In the genomic region with DNA sequence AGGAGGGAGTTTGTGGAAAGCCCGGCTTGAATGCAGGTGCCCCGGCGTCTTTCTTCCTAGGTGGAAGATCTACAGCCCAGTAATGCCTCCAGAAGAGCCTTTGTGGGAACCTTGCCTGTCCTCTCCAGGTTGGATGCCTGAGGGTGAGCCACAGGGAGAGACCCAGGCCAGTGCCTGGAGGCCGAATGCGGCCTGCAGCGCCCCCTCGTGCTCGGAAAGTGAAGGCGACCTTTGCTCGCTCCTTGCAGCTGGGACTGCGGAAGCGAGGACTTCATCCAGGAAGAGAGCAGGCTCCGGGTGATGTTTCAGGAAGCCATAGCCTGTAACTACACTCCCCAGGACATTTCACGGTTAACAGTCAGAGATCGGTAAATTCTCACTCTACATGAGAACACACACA, we compare ENCODE assay signal across 8 mouse cellular contexts. TPM values are rescaled to one million over a fixed set of nuclear protein-coding genes. Genes with fewer than 3 reads are reported as not detected.
DNase-seq lines count a peak whose midpoint lies in the region; ATAC-seq and TF ChIP-seq lines count a peak whose summit lies in the region.

No protein-coding gene starts in this region.

- peak; percentile 52 for TF ChIP-seq CTCF in heart, postnatal 0 days (IDR thresholded peaks at IDR 0.05; ENCODE audit: low read depth)
- peak; percentile 81 for TF ChIP-seq CTCF in hindbrain, postnatal 0 days (IDR thresholded peaks at IDR 0.05; ENCODE audit: low read depth)

- ATAC-seq in heart, postnatal 0 days (ENCODE audit: insufficient read depth, low read depth), result no peak
- ATAC-seq in heart, embryonic 11.5 days (replicated peaks; ENCODE audit: insufficient number of reproducible peaks, low FRiP score, low TSS enrichment), result no peak
- ATAC-seq in forebrain, embryonic 11.5 days (replicated peaks; ENCODE audit: low FRiP score), result no peak
- ATAC-seq in hindbrain, postnatal 0 days, result peak; percentile 80; the same call in 1 of the 2 replicates

- intact Hi-C loops in left cerebral cortex, postnatal 36 days (cut with DNase I), result loop anchor here (5.0 to 10.0 kb wide), 2 partner anchors 142 to 294 kb away; no protein-coding TSS in a partner anchor

- H3K9ac ChIP-seq in heart, postnatal 0 days (replicated peaks; ENCODE audit: low read depth, low read length), result no peak overlapping the region
- H3K9ac ChIP-seq in heart, embryonic 11.5 days (ENCODE audit: low read depth, low read length), result no peak overlapping the region
- no peak overlapping the region for H3K9ac ChIP-seq in forebrain, embryonic 11.5 days (ENCODE audit: low read length)
- no peak overlapping the region for H3K9ac ChIP-seq in hindbrain, postnatal 0 days (replicated peaks; ENCODE audit: low read length)

- no peak for TF ChIP-seq EP300 in heart, postnatal 0 days (IDR thresholded peaks at IDR 0.05; ENCODE audit: low read depth)

- no peak for DNase-seq in heart, postnatal 0 days (ENCODE audit: low spot score)
- DNase-seq in T-cell, adult 2 months (ENCODE audit: low spot score), result peak; percentile 40
- peak; percentile 83 for DNase-seq in forebrain, embryonic 11.5 days (ENCODE audit: low spot score)
- peak; percentile 72 for DNase-seq in hindbrain, postnatal 0 days (ENCODE audit: low spot score)
- peak; percentile 10 to 27 for DNase-seq in left cerebral cortex, postnatal 36 days (ENCODE audit: low spot score in 2 of 2)
- DNase-seq in naive thymus-derived CD4-positive, alpha-beta T cell, adult 2 months (ENCODE audit: low read depth), result peak; percentile 71
- peak; percentile 69 for DNase-seq in thymus, postnatal 4 days

- no peaks in the 10 kb centered on the region for H3K9me3 ChIP-seq in heart, postnatal 0 days (replicated peaks; ENCODE audit: control insufficient read depth, low read length)
- H3K9me3 ChIP-seq in heart, embryonic 11.5 days (replicated peaks; ENCODE audit: control insufficient read depth, low read length), result no peaks in the 10 kb centered on the region
- no peaks in the 10 kb centered on the region for H3K9me3 ChIP-seq in forebrain, embryonic 11.5 days (ENCODE audit: control insufficient read depth, low read length)
- H3K9me3 ChIP-seq in hindbrain, postnatal 0 days (ENCODE audit: low read length), result no peaks in the 10 kb centered on the region

- H3K4me3 ChIP-seq in heart, postnatal 0 days (ENCODE audit: low read depth, low read length), result no peak overlapping the region
- H3K4me3 ChIP-seq in heart, embryonic 11.5 days (ENCODE audit: low read depth, low read length), result no peak overlapping the region
- H3K4me3 ChIP-seq in forebrain, embryonic 11.5 days (ENCODE audit: low read depth, low read length), result no peak overlapping the region
- H3K4me3 ChIP-seq in hindbrain, postnatal 0 days (ENCODE audit: low read length), result no peak overlapping the region

- no peak overlapping the region for H3K27ac ChIP-seq in heart, postnatal 0 days (ENCODE audit: low read depth)
- no peak overlapping the region for H3K27ac ChIP-seq in heart, embryonic 11.5 days (ENCODE audit: low read depth, low read length)
- no peak overlapping the region for H3K27ac ChIP-seq in forebrain, embryonic 11.5 days (ENCODE audit: low read depth, low read length)
- no peak overlapping the region for H3K27ac ChIP-seq in hindbrain, postnatal 0 days

- H3K4me2 ChIP-seq in heart, postnatal 0 days (ENCODE audit: low read depth, low read length), result no peak overlapping the region
- no peak overlapping the region for H3K4me2 ChIP-seq in heart, embryonic 11.5 days
- H3K4me2 ChIP-seq in forebrain, embryonic 11.5 days (ENCODE audit: low read depth, low read length, severe bottlenecking), result no peak overlapping the region
- H3K4me2 ChIP-seq in hindbrain, postnatal 0 days (ENCODE audit: low read depth, low read length), result no peak overlapping the region

- no peaks in the 10 kb centered on the region for H3K36me3 ChIP-seq in heart, postnatal 0 days (replicated peaks; ENCODE audit: control insufficient read depth, insufficient read depth, low read length)
- no peaks in the 10 kb centered on the region for H3K36me3 ChIP-seq in heart, embryonic 11.5 days (ENCODE audit: control insufficient read depth, insufficient read depth, low read length)
- H3K36me3 ChIP-seq in forebrain, embryonic 11.5 days (ENCODE audit: control insufficient read depth, insufficient read depth, low read length), result no peaks in the 10 kb centered on the region
- no peaks in the 10 kb centered on the region for H3K36me3 ChIP-seq in hindbrain, postnatal 0 days (ENCODE audit: insufficient read depth, low read length)

- no peaks in the 10 kb centered on the region for H3K4me1 ChIP-seq in heart, postnatal 0 days (ENCODE audit: control insufficient read depth, insufficient read depth)
- no peaks in the 10 kb centered on the region for H3K4me1 ChIP-seq in heart, embryonic 11.5 days (ENCODE audit: control insufficient read depth, insufficient read depth, low read length)
- H3K4me1 ChIP-seq in forebrain, embryonic 11.5 days (replicated peaks; ENCODE audit: control insufficient read depth, insufficient read depth, low read length), result no peaks in the 10 kb centered on the region
- no peaks in the 10 kb centered on the region for H3K4me1 ChIP-seq in hindbrain, postnatal 0 days (ENCODE audit: insufficient read depth, low read length)

- WGBS in heart, postnatal 0 days, result 14% methylated on average over 15 of the region's 15 CpGs
- WGBS in heart, embryonic 11.5 days (ENCODE audit: insufficient replicate concordance), result 7% methylated on average over 15 of the region's 15 CpGs
- 16% methylated on average over 15 of the region's 15 CpGs for WGBS in forebrain, embryonic 11.5 days
- 15% methylated on average over 15 of the region's 15 CpGs for WGBS in hindbrain, postnatal 0 days

- H3K27me3 ChIP-seq in heart, postnatal 0 days (ENCODE audit: control insufficient read depth, insufficient read depth, low read length), result peaks cover 7% of the 10 kb centered on the region; the same call in 1 of the 2 replicates
- no peaks in the 10 kb centered on the region for H3K27me3 ChIP-seq in heart, embryonic 11.5 days (ENCODE audit: control insufficient read depth, insufficient read depth, low read length)
- H3K27me3 ChIP-seq in forebrain, embryonic 11.5 days (ENCODE audit: control insufficient read depth, insufficient read depth, low read length), result no peaks in the 10 kb centered on the region
- no peaks in the 10 kb centered on the region for H3K27me3 ChIP-seq in hindbrain, postnatal 0 days (ENCODE audit: insufficient read depth, low read length)

RNA-seq across cellular contexts. Expression of a gene that starts 35.9 kb away (rescaled TPM):
- total RNA-seq in heart, postnatal 0 days (2014; rRNA removed; ENCODE audit: low replicate concordance), result not detected in 2 replicates
- 0.12 and 0.25 TPM in 2 replicates for polyA plus RNA-seq in heart, postnatal 0 days (2015; fragmentation: Nextera tagmentation; extraction: Ambion mirVana)
- not detected in 2 replicates for polyA plus RNA-seq in heart, embryonic 11.5 days (2014; fragmentation: Nextera tagmentation; extraction: Ambion mirVana)
- 0.16 TPM in 1 of 2 replicates, not detected in the other for polyA plus RNA-seq in forebrain, embryonic 11.5 days (2014; fragmentation: Nextera tagmentation; extraction: Ambion mirVana)
- not detected in 2 replicates for total RNA-seq in hindbrain, postnatal 0 days (2014; rRNA removed)
- polyA plus RNA-seq in hindbrain, postnatal 0 days (2015; fragmentation: Nextera tagmentation; extraction: Ambion mirVana), result 0.15 TPM in 1 of 2 replicates, not detected in the other
- total RNA-seq in left cerebral cortex, postnatal 36 days (2021), result not detected
